Mouse (Mus musculus) liver, postnatal 0 days (tissue): ENCODE results near the gene Egflam.

Experiments
- CTCF ChIP-seq: sonication (generic); IDR thresholded peaks from 2 replicates; pipeline ENCODE4 v1.5.1; 2016; ENCODE audit warnings: antibody characterized with exemption, low read depth
- EP300 ChIP-seq: IDR thresholded peaks from 2 replicates; pipeline ENCODE4 v1.6.1; 2016; ENCODE audit warnings: antibody characterized with exemption, low read depth, mild to moderate bottlenecking

GRCm38 (mm10) chr15:7233393-7234090, 164.7 kb downstream of the Egflam start:
- no peak for TF ChIP-seq EP300
- TF ChIP-seq CTCF = no peak
